Mouse (Mus musculus): ENCODE data around the gene Cavin2. TPM values are rescaled to one million over a fixed set of nuclear protein-coding genes. Genes with fewer than 3 reads are reported as not detected.
A peak's percentile ranks its signal among the peaks of the same experiment; 100 is the strongest.

The Cavin2 gene
- polyA plus RNA-seq (2015; fragmentation: Nextera tagmentation; extraction: Ambion mirVana), result 353 and 401 TPM in 2 replicates

DNA sequence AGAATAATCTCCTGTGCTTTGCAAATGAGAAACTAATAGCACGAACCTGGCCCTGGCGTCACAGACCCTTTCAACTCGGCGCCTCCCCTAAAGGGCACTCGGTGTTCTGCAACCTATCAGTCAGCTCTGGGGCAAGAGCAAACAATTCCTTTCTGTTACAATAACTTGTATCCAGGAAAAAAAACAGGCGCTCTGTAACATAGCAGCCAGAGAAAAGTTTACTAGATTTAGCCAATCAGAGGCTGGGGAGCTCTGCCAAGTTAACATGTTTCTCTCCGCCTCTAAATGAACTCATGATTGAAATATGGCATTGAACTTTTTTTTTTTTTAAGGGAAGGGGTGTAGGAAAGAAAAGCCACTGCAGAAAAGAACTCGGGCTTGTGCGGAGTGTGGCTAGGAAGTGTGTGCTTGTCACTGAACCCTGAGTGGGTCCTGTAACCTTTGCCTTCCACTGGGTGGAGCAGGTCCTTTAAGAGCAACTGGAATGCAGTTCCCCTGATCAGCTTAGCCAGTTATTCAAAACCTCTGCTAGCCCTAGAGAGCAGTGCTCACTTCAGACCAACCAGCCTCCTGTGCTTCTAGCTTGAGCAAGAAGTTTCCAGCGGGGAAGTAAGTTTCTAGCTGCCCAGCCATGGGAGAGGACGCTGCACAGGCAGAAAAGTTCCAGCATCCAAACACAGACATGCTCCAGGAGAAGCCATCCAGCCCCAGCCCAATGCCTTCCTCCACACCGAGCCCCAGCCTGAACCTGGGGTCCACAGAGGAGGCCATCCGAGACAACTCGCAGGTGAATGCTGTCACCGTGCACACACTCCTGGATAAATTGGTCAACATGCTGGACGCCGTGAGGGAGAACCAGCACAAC, at the start of gene Cavin2:
Gene Cavin2 (plus strand): TSS at position 372 of the 865 bp plus-strand sequence.
- H3K9ac ChIP-seq (replicated peaks; ENCODE audit: low read depth), result peak within 1 kb of the TSS; percentile 71

GRCm38 (mm10) chr1:51241311-51241986, 47.5 kb upstream of the Cavin2 start:
- Histone ChIP-seq H3K9me3 (ENCODE audit: low read length) (no peaks in the 10 kb centered on the region), H3K27ac (ENCODE audit: low read length) (no peak overlapping the region), H3K4me3 (ENCODE audit: low read depth, low read length) (no peak overlapping the region), H3K36me3 (ENCODE audit: insufficient read depth, low read length) (no peaks in the 10 kb centered on the region), H3K4me1 (ENCODE audit: insufficient read depth, low read depth, low read length) (no peaks in the 10 kb centered on the region; the same call in 1 of the 2 replicates), H3K4me2 (replicated peaks; ENCODE audit: low read depth, low read length) (no peak overlapping the region), H3K27me3 (replicated peaks; ENCODE audit: insufficient read depth, low read length) (no peaks in the 10 kb centered on the region), H3K9ac (replicated peaks; ENCODE audit: low read depth) (no peak overlapping the region)
- ATAC-seq (no peak), DNase-seq (ENCODE audit: low spot score) (no peak)
- 74% methylated on average over 3 of the region's 3 CpGs for WGBS
- no peak for TF ChIP-seq CTCF (IDR thresholded peaks at IDR 0.05)
- TF ChIP-seq EP300 (IDR thresholded peaks at IDR 0.05), result no peak

More for the DNA sequence above, at the start of gene Cavin2:
- H3K27ac ChIP-seq (ENCODE audit: low read length), result peak within 1 kb of the TSS; percentile 94
- DNase-seq (ENCODE audit: low spot score) (peak; percentile 98), ATAC-seq (peak; percentile 92)
- H3K27me3 ChIP-seq (replicated peaks; ENCODE audit: insufficient read depth, low read length), result no peaks in the 10 kb centered on the region
- H3K4me2 ChIP-seq (replicated peaks; ENCODE audit: low read depth, low read length), result peak within 1 kb of the TSS; percentile 69
- no peaks in the 10 kb centered on the region for H3K9me3 ChIP-seq (ENCODE audit: low read length)
- WGBS, result 14% methylated on average over 17 of the region's 17 CpGs
- H3K4me3 ChIP-seq (ENCODE audit: low read depth, low read length), result peak within 1 kb of the TSS; percentile 53
- H3K36me3 ChIP-seq (ENCODE audit: insufficient read depth, low read length), result no peaks in the 10 kb centered on the region
- H3K4me1 ChIP-seq (ENCODE audit: insufficient read depth, low read depth, low read length), result peaks cover 15% of the 10 kb centered on the region; the same call in 1 of the 2 replicates
- TF ChIP-seq EP300 (IDR thresholded peaks at IDR 0.05) (peak; percentile 97), CTCF (IDR thresholded peaks at IDR 0.05) (peak; percentile 57)

DNA sequence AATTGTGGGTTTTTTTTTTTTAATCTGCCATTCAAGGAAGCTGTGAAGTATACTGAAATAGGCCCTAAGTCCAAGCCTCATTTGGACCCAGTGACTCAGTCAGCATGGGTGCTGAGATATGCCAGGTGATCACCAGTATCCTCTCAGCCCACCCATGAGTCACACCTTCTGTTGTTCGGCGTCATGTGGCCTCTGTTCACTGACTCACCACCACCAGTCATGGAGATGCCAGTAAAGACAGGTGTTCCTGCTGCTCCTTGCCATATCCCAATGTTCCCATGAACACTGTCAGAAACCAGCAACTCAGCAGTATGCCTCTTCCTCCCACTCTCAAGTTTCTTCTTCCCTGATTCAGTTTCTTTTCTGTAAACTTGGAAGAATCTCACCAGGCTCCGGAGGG, 45.6 kb upstream of the Cavin2 start:
- H3K27me3 ChIP-seq (replicated peaks; ENCODE audit: insufficient read depth, low read length), result no peaks in the 10 kb centered on the region
- no peak overlapping the region for H3K4me2 ChIP-seq (replicated peaks; ENCODE audit: low read depth, low read length)
- ATAC-seq (no peak), DNase-seq (ENCODE audit: low spot score) (no peak)
- no peak for TF ChIP-seq EP300 (IDR thresholded peaks at IDR 0.05)
- TF ChIP-seq CTCF (IDR thresholded peaks at IDR 0.05), result no peak
- no peak overlapping the region for H3K9ac ChIP-seq (replicated peaks; ENCODE audit: low read depth)
- 89% methylated on average over 3 of the region's 3 CpGs for WGBS
- H3K4me1 ChIP-seq (ENCODE audit: insufficient read depth, low read depth, low read length), result no peaks in the 10 kb centered on the region; the same call in 1 of the 2 replicates
- H3K9me3 ChIP-seq (ENCODE audit: low read length), result no peaks in the 10 kb centered on the region
- H3K36me3 ChIP-seq (ENCODE audit: insufficient read depth, low read length), result no peaks in the 10 kb centered on the region
- no peak overlapping the region for H3K27ac ChIP-seq (ENCODE audit: low read length)
- H3K4me3 ChIP-seq (ENCODE audit: low read depth, low read length), result no peak overlapping the region

DNA sequence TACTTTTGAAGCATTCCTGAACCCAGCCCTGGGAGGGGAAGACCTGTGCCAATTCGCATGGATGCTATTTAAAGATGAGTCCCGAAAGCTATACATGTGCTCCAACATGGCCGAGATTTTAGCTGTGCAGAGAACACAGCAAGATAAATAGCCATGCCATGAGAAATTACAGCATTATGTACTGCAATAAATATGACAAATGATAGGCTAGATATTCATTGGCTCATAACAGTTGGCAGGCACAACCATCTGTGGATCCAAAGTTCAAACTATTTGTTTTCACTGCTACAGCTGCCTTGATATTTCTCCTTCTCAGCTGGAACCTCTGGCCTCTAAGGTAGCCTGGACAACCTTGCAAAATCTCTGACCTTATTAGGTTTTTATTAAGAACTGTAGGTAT, 45.1 kb upstream of the Cavin2 start:
- Histone ChIP-seq H3K4me1 (ENCODE audit: insufficient read depth, low read depth, low read length) (no peaks in the 10 kb centered on the region; the same call in 1 of the 2 replicates), H3K4me3 (ENCODE audit: low read depth, low read length) (no peak overlapping the region), H3K27ac (ENCODE audit: low read length) (no peak overlapping the region), H3K9me3 (ENCODE audit: low read length) (no peaks in the 10 kb centered on the region), H3K4me2 (replicated peaks; ENCODE audit: low read depth, low read length) (no peak overlapping the region), H3K9ac (replicated peaks; ENCODE audit: low read depth) (no peak overlapping the region), H3K36me3 (ENCODE audit: insufficient read depth, low read length) (no peaks in the 10 kb centered on the region), H3K27me3 (replicated peaks; ENCODE audit: insufficient read depth, low read length) (no peaks in the 10 kb centered on the region)
- ATAC-seq (no peak), DNase-seq (ENCODE audit: low spot score) (no peak)
- TF ChIP-seq CTCF (IDR thresholded peaks at IDR 0.05) (no peak), EP300 (IDR thresholded peaks at IDR 0.05) (no peak)
- 73% methylated on average over 3 of the region's 3 CpGs for WGBS

- Histone ChIP-seq H3K9me3 (ENCODE audit: low read length) (no peaks in the 10 kb centered on the region), H3K4me3 (ENCODE audit: low read depth, low read length) (no peak overlapping the region), H3K27me3 (replicated peaks; ENCODE audit: insufficient read depth, low read length) (no peaks in the 10 kb centered on the region), H3K4me1 (ENCODE audit: insufficient read depth, low read depth, low read length) (no peaks in the 10 kb centered on the region; the same call in 1 of the 2 replicates), H3K4me2 (replicated peaks; ENCODE audit: low read depth, low read length) (no peak overlapping the region), H3K27ac (ENCODE audit: low read length) (no peak overlapping the region), H3K36me3 (ENCODE audit: insufficient read depth, low read length) (no peaks in the 10 kb centered on the region), H3K9ac (replicated peaks; ENCODE audit: low read depth) (no peak overlapping the region)
- 18% methylated on average over 3 of the region's 3 CpGs for WGBS
- DNase-seq (ENCODE audit: low spot score), result peak; percentile 21
- TF ChIP-seq CTCF (IDR thresholded peaks at IDR 0.05), result no peak
- TF ChIP-seq EP300 (IDR thresholded peaks at IDR 0.05), result peak; percentile 65
- ATAC-seq, result peak; percentile 26; the same call in 1 of the 2 replicates
Observed at GRCm38 (mm10) chr1:51245381-51245780, 43.5 kb upstream of the Cavin2 start.

DNA sequence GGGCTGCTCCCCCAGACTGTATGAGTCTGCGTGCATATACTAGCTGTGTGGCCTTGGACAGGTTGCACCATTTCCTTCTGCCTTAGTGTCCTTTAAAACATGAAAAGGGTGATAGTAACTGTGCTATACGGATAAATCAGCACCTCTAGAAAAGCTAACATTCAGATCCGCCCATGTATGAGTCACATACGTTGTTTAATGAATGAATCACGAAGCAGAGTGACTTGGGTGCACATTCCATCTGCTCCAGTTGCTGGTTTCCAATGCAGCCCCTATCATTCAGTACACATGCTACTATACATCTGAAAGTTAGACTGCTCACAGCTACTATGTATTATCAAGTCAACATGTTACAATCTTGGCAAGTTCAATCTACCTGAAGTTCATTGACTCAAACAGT, 38.6 kb upstream of the Cavin2 start:
- Histone ChIP-seq H3K27me3 (replicated peaks; ENCODE audit: insufficient read depth, low read length) (no peaks in the 10 kb centered on the region), H3K9me3 (ENCODE audit: low read length) (no peaks in the 10 kb centered on the region), H3K4me2 (replicated peaks; ENCODE audit: low read depth, low read length) (no peak overlapping the region), H3K4me1 (ENCODE audit: insufficient read depth, low read depth, low read length) (no peaks in the 10 kb centered on the region; the same call in 1 of the 2 replicates), H3K4me3 (ENCODE audit: low read depth, low read length) (no peak overlapping the region), H3K27ac (ENCODE audit: low read length) (no peak overlapping the region), H3K9ac (replicated peaks; ENCODE audit: low read depth) (no peak overlapping the region), H3K36me3 (ENCODE audit: insufficient read depth, low read length) (no peaks in the 10 kb centered on the region)
- WGBS, result 68% methylated on average over 5 of the region's 5 CpGs
- TF ChIP-seq CTCF (IDR thresholded peaks at IDR 0.05) (no peak), EP300 (IDR thresholded peaks at IDR 0.05) (no peak)
- ATAC-seq, result no peak
- no peak for DNase-seq (ENCODE audit: low spot score)
